Mouse (Mus musculus) embryonic fibroblast, embryonic 13.5 days (primary cell): ENCODE measurements around the gene Rb1.

ENCODE experiments used
- CTCF ChIP-seq: IDR thresholded peaks from 2 replicates; pipeline ENCODE4 v1.5.1; 2011; ENCODE audit warnings: mild to moderate bottlenecking, control low read depth, low read length, moderate library complexity, borderline replicate concordance; ENCODE audit not compliant: insufficient read depth
- POLR2A ChIP-seq: IDR thresholded peaks from 2 replicates; pipeline ENCODE4 v1.6.1; 2011; ENCODE audit warnings: low read depth, mild to moderate bottlenecking, control low read depth, low read length, moderate library complexity

GRCm38 (mm10) chr14:73254412-73254811 is 71.2 kb downstream of the Rb1 start:
- TF ChIP-seq CTCF = no peak
- no peak for TF ChIP-seq POLR2A
